Mouse (Mus musculus): ENCODE results near the gene Pgbd5.
A peak's percentile ranks its signal among the peaks of the same experiment; 100 is the strongest.

The Pgbd5 gene

DNA sequence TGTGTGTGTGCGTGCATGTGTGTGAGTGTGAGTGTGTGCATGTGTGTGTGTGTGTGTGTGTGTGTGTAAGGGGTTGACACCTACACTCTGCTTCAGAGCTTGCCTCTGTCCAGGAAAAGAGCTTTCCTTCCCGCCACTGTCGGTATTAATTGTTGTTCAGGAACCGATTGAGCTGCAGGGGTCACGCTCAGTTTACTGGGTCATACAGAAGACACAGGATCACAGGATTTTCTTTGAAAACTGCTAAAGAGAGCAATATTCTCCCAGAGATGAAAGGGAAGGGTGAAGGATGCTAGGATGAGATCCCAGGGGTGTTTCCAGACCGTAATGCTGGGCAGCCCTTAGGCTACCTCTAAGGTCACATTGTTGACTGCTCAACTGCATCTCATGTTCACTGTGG, at the start of gene Pgbd5:
TSS of gene Pgbd5 (minus strand) at position 101 of the 400 bp plus-strand sequence.
- no peak for DNase-seq

DNA sequence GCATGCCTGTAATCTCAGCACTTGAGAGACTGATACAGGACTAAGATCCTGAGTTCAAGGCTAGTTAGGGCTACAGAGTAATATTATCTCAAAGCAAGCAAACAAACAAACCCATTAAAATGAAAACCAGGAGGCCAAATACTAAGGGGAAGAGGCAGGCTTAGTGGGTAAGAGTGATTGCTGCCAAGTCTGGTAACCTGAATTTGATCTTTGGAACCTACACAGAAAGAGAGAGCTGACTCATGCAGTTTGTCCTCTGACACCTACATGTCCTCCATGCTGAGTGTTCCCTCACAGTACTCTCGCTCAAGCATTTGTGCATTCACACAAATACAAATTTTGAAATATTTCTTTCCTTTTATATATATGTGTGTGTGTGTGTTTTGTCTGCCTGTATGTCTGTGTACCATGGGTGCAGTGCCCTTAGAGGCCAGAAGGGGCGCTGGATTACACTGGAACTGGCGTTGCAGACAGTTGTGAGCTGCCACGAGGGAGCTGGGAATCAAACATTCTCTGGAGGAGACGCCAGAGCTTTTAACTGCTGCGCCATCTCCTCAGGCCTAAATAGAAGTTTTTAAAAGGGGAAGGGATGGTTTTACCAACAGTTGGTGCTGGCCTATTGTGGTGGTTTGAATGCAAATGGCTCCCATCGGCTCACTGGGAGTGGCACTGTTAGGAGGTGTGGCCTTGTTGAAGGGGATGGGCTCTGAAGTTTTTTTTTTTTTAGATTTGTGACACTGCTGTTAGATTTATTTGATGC, 44.1 kb upstream of the Pgbd5 start:
- no peak for DNase-seq

DNA sequence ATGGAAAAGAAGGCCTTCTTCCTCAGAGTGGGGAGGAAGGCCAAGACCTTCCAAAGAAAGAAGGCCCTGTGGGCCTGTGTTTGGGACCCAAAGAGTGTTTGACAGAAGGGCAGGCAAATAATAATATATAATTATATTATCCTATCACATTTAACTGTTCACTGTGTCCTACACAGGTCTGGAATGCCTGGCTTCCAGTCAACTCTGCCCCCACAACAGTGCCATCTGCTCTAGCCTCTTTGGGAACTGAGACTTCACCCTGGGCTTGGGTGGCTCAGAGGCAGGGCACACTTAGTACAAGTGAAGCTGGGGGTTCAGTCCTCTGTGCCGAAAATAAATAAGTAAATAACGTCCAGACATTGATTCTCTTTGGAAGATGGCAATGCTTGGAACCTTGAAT, 43.3 kb upstream of the Pgbd5 start:
- peak; percentile 67 to 72 for DNase-seq

DNA sequence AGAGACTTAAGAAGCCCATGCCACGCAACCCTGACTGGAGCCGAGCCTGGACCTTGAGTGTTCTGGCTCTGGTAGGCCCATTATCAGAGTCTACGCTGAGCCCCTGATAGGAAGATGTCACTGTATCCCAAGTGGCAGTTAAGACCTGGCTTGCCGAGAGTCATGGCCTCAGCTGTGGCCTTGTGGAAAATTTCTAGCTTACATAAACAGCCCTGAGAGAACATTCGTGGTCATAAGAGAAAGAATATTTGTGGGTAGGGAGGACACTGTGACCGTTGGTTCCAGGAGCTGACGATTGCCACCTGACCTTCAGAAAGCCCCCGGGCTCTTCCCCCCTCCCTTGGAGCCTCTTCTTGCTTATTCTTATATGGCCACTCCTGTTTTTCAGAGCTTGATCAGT, 40.9 kb upstream of the Pgbd5 start:
- no peak for DNase-seq

DNA sequence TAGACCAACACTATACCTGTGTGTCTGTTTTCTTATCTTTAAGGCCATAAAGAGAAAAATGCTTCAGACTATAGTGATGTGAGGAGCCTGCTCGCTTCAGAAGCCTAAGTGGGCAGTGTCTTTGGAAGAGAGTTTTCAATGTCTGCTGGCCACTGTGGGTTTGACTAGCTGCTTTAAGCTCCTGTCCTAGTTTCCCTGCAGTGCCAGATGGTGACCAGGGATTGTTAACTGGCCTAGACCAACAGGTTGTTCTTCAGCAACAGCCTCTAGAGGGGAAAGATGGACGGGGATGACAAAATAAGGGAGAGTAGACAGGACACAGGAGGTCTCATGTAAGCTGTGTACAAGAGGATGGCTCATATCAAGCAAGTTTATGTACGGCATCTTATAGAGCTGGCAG, 39.8 kb upstream of the Pgbd5 start:
- DNase-seq: no peak

DNA sequence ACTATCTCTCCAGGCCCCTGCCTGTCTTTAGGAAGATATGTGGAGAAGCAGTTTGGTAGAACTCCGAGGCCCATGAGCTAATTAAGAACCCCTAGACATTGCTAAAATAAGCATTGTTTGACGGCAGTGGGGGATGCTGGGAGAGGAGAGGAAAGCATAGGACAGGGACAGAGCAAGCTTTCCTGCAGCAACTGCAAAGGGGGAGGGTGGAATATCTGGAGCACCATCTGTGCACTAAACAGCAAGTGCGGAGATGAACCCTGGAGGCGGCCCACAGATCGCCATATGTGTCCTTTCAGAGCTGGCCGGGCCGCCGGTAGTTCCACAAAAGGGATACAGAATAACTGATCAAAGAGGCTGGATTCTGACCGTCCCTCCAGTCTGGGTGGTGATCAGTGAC, 37.2 kb upstream of the Pgbd5 start:
- DNase-seq: peak; percentile 77 to 83

DNA sequence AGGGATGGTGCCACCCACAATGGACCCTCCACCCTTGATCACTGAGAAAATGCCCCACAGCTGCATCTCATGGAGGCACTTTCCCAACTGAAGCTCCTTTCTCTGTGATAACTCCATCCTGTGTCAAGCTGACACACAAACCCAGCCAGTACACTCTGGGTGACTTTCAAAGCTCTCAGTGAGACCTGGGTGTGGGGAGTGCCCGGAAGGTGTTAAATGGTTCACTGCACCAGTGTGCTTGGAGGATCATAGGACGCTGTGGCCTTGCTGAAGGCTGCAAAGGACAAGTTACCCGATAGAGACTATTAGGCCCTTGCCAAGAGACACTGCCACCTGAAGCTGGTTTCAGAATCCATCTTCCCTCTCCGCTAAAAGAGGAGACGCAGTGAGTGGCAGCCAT, 36.2 kb upstream of the Pgbd5 start:
- no peak for DNase-seq

DNA sequence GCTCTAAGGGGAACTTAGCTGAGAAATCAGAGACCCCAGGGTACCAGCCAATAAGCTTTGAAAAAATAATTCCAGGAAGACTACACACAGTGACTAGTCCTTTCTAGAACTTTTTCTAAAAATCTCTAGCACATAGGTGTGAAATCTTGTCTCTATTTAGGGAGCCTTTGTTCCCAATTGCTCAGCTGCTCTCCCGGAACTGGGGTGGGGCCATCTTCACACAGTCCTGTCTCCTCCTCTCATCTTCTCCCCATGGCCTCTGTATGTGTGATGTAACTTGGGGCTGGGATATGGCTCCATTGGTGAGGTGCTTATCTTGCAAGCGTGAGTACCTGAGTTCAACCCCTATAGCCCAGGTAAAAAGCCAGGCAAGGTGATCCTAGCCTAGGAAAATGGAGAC, 25.2 kb upstream of the Pgbd5 start:
- DNase-seq: no peak

DNA sequence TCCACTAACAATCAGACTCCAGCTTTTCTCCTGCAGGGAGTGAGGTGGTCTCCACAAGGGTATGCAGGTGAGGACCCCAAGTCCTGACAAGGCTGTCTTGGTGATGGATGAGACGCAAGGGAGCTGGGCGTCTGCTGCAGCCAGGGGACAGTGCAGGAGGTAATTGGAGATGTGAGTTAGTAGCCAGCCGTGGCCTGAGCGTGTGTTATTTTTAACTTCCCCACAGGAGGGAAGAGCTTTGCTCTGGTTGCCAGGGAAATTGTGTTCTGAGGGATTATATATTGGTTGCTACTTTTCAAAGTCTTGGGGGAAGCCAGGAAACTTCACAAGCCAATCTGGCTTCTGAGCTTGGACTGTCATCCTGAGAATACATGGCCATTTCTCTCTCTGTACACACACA, 23.7 kb upstream of the Pgbd5 start:
- no peak for DNase-seq

DNA sequence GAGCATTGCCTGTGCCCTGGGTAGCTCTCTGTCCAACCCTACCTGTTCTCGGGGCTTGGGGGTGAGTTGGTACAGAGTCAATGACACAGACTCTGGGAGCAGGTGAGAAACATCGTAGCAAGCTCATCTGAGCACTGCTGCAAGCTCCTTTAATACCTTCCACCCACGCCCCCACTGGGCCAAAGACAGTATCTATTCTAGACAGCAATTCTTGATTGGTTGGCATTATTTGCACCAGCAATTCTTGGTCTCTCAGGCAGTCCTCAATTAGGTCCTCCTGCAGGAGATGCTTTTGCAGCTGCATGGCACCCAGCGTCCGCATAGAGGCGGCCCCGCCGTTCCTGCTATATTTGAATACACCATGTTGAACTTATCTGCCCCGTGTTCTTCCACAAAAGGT, 22.7 kb upstream of the Pgbd5 start:
- DNase-seq: no peak

DNA sequence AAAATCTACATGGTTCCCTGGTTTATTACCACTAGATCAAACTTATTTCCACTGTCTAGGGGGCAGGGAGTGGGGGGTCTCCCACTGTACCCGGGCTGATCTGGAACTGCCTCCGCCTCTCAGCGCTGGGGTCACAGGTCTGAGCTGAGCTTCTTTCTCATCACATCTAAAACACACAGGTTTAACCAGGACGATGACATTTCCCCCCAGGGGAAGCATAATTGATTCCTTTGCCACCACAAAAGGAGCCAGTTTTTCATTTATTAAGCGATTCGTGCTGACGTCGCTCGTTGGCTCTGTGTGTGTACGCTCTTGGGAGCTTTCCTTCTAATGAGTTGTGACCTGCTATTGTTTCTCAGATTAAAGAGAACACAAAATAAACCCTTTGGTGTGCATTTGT, 21.6 kb upstream of the Pgbd5 start:
- no peak for DNase-seq

DNA sequence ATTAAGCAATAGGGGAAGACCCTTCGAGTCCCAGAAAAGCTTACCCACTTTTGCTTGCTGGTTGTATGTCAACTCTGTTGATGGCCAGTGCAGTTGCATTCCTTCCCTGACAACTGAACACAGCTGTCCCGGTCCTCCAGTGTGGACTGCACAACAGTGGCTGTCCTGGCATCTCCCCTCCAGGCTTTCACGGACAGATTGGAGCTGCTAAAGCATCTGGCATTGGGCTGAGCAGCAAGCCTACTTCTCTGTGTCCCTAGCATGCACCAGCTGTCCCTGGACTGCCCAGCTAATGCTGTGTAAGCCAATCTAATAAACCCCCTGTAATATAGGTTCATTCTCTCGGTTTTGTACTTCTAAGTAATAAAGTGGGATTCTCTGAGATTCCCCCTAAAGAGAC, 21.2 kb upstream of the Pgbd5 start:
- no peak for DNase-seq

DNA sequence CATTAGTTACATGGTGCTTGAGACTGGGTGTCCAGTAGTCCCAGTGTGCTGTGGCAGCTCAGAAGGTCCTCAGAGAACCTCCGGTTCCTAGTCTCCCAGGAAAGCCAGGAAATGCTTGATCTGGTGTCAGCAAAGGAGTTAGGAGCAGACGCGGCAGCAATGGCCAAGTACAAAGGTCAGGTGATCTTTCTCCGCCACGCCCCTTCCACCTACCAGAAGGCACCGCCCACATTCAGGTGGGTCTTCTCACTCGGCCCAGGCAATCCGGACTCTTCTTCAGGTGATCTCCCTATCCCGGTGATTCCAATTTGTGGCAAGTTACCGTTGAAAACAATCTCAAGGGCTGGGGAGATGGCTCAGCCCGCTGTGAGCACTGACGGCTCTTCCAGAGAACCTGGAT, 20.2 kb upstream of the Pgbd5 start:
- no peak for DNase-seq

DNA sequence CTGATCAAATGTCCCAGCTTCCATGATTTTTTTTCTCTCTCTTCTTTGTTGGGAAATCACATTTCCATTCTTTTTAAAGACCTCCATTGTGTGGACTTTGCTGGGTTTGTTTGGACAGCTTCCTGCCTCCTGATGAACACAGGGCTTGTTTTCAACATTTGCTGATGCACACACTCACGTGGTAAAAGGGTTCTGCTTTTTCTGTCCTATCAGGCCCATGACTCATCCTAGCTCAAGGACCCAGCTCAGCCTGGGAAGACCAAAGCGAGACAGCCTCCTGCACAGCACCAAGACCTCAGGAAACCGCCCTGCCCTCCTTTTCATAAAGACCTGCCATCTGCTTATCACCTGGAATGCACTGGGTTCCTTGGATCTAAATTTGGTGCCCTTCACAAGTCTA, 15.9 kb upstream of the Pgbd5 start:
- peak in 1 of 2 experiments; percentile 19 for DNase-seq

DNA sequence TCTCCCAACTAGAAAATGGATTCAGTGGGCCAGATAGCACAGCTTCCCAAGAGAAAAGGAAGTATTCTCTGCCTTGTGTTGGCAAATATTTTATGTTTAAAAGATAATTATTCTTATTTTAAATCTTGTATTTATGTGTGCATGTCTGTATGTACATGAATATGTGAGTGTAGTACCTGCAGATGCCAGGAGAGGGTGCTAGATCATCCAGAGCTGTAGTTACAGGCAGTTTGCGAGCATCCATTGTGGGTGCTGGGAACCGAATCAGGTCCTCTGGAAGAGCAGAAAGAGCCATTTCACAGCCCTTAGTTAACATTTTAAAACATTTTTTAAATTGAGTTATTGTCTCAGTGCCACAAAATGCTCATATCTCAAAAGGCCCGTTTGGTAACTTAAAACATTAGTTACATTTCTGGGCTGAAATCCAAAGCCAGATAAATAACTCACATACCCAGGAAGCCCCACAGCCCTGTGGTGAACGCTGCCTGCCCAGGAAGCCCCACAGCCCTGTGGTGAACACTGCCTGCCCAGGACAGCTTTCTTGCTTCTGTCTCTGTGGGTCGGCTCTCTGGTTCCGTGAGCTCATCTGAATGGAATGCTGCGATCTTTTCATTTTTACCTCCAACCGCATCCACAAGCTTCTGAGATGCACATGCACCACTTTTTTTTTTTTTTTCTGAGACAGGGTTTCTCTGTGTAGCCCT, 10.9 kb upstream of the Pgbd5 start:
- DNase-seq: no peak

DNA sequence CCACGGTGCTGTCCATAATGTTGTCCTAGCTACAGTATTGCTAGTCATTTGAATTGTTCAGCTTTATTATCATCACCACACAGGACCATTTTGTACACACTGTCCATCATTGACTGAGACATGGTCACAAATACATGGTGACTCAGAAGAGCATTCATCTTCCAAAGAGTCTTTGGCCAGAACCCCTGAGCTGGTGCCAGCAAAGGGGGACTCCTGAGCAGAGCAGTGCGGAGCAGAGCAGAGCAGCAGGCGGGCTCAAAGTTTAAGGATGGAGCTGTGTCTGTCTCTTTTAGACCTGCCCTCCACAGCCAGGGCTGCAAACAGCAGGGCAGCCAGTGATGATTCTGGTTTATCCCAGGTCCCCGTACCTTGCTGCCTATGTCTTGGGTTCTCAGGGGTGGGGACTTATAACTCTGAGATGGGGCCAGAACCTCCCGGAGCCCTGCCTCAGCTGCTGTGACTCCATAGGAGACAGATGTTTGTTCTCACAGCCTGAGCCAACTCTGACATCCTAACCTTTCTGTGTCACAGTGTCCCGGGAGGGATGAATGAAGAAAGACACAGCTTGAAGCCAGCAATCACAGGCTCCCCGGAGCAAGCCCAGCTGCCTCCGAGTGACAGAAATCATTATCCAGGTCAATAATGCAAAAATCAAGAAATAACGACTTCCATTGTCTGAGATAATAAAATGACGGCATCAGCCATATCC, 9.7 kb upstream of the Pgbd5 start:
- no peak for DNase-seq

DNA sequence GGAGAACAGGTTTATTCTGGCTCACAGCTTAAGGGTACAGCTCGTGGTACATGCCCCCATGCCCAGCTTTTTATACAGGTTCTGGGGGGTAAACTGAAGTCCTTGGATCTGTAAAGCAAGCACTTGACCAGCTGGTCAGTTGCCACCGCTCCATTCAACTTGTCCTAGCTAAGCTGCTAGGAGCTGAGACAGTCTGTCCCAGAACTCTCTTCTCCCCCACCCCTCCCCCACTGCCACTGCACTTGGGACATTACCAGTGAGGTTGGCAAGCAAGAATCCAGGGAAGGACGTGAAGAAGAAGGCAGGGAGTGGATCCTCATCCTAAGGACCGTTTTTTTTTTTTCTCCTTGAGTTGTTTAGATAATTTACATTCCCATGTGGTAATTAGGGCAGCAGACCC, 2.7 kb downstream of the Pgbd5 start:
- peak in 1 of 2 experiments; percentile 27 for DNase-seq

DNA sequence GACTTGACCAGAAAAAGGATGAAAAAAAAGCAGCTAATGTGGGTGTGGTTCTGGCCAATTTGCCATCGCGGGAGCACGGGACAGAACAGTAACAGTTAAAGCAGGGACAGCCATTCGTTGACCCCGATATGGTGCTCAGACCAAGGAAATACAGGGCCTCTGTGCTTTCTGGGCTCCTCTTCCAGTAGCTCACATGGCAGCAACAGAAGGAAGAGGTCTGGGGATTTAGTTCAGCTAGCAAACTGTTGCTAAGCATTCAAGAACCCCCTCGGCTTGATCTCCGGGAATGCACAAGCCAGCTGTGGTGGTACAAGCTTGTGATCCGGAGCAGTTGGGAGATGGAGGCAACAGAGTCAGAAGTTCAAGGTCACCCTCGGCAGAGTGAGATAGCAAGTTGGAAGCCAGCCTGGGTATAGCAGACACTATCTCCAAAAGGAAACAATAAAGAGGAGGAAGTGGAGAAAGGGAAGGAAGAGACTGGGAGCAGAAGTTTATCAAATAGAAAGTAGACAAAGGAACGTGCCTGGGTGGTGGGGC, 3.7 kb downstream of the Pgbd5 start:
- DNase-seq: no peak

DNA sequence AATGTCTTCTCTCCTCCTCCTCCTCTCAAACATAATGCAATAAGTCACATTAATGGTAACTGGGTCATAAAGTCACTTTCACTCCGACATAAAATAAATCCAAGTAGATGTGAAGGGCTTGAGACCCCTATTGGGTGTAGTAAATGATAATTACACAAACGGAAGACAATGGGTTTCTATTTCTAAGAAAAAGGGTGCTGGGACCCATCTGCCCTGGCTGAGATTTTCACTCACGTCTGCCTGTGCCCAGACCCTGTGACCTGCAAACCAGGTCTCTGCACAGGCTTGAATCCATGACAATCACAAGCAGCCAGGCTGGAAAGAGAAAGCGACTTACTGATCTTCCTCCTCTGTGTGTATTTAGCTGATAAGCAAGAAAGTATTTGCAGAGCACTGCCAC, 4.3 kb downstream of the Pgbd5 start:
- peak in 1 of 2 experiments; percentile 23 for DNase-seq

DNA sequence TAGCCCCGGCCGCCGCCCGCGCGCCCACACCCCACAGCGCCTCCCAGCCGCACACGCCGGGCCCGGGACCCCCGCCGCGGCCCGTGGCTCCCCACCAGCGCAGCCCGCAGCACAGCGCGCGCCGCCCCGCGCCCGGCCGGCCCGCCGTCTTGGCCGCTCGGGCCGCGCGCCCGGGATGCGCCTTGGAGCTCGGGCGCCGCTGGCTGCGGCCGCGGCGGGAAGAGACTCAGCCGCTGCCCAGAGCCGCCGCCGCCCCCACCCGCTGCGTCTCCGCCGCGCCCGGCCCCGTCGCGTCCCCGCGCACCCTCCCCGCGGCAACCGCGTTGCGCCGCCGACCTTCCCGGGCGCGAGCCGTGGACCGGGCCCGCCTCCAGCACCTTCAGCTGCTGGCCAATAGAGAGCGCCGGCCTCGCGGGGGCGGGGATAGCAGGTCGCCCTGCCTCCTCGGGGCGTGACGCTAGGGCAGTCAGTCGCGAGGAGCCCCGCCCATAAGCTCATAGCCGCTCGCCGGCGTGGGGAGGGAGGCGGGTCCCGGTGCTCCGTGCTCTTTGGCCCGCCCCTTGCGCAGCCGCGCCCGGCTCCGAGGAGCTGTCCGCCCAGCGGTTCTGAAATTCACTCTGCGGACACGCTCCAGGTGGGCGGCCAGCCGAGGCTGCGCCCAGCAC, 5.2 kb downstream of the Pgbd5 start:
- DNase-seq: peak; percentile 99

DNA sequence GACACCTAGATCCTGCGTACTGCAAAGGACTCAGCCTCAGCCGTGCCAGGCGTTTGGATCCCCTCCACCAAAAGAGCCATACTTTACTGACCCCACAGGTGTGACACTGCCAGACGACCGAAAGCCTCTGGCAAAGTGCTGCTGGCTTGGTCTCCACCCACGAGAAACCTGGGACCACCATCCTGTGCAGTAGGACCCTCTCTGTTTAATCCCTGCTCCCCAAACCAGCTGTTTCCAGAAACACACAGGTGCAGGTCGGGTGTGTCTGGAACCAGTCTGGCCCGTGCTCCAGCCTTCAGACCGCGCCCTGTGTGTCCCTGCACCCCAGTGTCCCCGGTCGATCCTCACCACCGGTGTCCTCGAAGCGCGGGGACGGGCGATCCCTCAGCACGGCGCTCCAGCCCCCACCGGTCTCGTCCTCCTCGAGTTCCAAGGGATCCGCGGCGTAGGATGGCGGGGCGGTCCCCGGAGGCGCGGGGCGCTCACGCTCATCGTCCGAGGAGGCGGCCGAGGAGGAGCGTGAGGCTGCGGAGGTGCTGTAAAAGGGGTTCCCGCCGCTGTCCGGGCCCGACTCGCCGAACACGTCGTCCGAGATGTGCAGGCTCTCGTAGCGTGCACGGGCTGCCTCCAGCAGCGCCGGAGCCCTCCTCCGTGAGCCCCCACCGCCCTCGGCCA, 5.9 kb downstream of the Pgbd5 start:
- peak; percentile 58 to 73 for DNase-seq

DNA sequence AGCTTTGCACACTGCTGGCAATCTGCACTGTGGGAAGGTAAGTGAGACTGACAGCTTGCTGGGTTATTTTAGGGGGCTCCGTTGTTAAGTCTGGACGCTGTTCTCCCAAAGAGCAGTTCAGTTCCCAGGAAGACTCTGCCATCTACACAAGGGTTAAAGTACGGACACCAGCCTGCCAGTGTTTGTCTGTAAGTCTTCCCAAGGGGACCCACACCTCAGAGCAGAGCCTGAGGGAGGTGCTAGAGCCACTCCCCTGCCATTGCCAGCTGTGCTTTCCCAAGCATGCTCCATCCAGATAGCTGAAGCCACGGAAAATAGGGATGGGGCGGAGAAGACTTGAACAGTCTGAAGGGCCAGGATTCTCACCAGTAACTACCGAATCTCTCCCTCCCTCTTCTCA, 8.6 kb downstream of the Pgbd5 start:
- peak in 1 of 2 experiments; percentile 38 for DNase-seq

DNA sequence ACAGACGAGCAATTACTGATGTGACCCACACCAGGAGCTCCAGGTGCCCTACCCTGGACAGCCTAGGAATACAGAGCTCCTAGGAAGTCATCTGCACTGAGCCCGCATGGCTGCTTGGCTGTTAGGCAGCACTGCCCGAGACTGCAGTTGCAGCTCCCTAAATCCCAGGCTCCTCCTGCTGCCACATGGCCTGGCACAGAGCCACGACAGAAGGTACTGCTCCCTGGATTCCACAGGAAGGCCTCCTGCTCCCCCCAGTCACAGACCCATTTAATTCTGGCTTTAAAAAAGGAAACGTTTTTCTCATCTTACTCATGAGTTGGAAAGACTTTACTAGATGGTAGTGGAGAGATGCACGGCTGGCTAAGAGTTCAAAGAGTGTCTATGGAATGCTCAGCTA, 10.0 kb downstream of the Pgbd5 start:
- DNase-seq: peak; percentile 89 to 91

Measured in cerebellum, adult 18-20 months (tissue).